Mouse (Mus musculus): ENCODE results near the gene Cxcl5.
"Not testable (repeated sequence)": the region's sequence is repeated elsewhere in the genome, so short reads cannot be mapped to it uniquely, and the experiment has no call there.

Gene Cxcl5

DNA sequence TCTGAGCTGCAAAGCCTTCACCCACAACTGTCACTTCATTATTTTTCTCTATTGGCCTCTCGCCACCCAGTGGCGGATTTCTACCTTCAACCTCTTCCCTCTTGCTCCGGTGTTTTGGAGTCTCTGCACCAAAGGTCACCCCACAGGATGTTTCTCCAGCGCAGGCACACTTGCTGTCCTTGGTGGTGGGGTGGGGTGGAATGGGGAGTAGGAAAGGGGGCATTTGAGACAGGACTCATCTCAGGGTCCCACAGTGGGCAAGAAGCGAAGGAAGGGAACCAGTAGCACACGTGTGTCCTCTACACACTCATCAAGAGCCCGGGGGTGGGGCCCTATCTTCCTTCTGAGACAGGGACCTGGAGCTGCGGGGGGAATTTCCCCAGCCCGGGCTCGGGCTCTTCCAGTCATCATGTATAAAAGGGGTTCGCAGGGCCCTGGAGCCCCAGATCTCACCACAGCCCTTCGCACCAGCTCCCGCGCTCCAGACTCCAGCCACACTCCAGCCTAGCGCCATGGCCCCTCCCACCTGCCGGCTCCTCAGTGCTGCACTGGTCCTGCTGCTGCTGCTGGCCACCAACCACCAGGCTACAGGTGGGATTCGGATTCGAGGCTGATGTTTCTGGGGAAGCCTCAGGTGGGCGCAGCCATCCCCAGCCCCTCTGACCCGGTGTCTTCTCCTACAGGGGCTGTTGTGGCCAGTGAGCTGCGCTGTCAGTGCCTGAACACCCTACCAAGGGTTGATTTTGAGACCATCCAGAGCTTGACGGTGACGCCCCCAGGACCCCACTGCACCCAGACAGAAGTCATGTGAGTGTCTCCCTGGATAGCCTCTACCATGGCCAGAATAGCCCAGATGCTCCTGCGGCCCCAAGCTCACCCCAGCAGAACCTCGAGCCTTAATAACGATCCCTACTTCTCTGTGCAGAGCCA is 26.8 kb downstream of the Cxcl5 start, which contains the start of gene Cxcl3:
Cxcl3 (plus strand) TSS at position 445 of the 930 bp plus-strand sequence.
- no peak for DNase-seq (ENCODE audit: low spot score)

DNA sequence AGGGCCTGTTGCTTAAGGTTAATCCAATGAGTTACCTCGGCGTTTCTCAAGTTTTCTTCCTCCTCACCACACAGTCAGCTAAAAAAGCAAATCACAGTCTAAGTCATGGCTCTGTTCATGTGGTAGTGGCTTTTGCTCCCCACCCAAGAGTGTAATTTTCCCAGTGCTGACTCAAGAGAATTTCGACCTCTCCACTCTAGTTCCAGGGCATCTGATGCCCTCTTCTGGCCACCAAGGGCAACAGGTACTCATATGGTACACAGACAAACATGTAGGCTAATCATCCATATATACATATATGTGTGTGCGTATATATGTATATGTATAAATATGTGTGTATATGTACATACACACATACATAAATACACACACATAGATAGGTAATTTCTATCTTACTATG is 29.0 kb downstream of the Cxcl5 start:
- no peak for DNase-seq (ENCODE audit: low spot score)

DNA sequence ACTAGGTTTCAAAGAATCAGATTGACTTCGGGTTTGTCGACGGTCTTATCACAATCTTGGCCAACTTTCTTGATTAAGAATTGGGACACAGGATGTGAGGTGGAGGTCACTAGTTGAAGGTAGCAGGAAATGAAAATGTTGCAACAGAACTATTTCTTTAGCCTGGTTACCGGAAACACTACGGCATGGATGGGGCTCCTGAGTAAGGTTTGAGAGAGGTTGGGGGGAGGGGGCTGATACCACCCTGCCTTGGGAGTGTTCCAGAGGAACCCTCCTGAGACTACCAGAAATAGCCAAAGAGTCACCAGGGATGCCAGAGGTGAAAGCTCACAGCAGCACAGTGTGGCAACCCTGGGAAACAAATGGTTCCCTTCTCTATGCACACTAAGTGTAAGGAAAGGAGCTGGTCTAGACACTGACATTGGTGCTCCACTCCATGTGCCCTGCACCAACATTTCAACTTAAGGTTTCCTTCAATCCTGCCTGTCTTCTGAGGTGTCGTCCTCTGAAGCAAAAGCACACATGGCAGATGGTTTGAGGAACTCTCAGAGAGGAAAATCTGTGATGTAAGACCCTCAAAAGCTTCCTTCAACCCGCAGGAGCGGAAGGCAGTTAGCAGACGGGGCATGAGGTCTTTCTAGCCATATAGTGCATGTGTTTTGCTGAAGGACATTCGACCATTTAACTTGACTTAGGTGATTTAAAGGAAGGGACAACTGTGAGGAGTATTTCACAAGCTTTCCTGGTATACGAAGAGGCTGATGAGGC is 30.3 kb downstream of the Cxcl5 start:
- DNase-seq (ENCODE audit: low spot score) = no peak

DNA sequence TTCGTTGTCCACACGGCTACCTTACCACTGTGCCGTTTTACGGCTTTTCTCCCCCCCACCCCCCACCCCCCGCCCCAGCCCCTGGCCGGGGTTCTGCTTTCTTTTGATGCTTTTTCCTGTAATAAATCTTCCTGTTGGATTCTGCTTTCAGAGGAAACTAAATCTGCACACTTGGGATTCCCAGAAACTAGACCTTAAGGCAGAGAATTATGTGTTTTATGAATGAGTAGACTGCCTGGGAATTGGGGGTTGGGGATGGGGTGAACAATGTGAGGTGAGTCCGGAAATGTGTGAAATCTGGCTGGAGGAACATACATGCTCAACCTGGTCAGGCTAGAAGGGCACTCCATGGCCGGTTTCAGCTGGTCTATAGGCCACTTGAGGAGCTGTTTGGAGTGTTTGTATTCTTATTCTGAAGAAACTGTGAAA is 30.9 kb downstream of the Cxcl5 start:
- DNase-seq (ENCODE audit: low spot score) = no peak

DNA sequence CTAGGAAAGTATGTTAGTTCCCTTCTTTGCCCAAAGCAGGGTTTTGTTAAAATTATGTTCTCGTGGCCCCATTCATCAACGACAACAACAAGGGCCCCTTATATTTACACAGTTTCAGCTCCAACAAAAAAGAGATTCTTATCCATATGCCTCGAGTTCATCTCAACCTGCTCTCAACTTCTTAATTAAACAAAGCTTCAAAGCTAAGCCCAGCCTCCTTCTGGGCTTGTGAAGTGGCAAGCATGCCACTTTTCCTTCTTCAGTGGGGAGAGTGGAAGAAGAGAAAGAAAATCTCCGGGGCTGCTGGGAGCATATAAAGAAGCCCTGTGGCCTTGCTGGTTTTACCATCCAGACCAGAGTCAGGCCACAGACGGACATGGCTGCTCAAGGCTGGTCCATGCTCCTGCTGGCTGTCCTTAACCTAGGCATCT is 35.0 kb downstream of the Cxcl5 start, which contains the start of gene Cxcl15:
Cxcl15 (plus strand) TSS at position 340 of the 431 bp plus-strand sequence.
- DNase-seq (ENCODE audit: low spot score) = no peak

DNA sequence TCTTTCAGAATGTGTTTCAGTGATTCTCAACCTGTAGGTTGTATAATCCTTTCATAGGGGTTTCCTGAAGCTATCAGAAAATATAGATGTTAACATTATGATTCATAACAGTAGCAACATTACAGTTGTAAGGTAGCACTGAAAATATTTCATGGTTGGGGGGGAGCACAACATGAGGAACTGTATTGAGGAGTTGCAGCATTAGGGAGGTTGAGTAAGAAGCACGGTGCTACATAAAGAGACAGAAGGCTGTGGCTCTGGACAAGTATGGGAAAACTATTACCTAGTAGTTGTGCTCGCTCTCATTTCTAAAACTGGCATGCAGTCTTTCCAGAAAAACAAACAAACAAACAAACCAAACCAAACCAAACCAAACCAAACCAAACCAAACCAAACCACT is 36.2 kb downstream of the Cxcl5 start:
- DNase-seq (ENCODE audit: low spot score) = not testable (repeated sequence)

DNA sequence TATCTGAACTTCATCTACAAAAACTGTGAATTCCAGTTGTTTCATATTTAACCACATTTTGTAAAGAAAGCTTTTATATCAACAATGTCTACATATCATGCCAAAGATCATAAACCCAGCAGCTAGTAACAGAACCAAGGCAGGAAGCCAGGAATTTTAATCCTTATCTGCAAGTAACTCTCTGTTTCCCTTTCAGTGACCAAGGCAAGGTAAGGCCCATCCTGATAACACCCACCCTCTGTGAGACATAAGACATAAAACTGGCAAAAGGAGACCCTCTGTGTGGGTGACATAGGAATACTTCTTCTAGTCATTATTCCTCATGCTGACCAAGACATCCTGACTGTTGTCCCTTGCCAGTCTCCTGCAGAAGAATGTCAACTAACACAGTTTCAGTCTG is 45.4 kb downstream of the Cxcl5 start:
- no peak for DNase-seq (ENCODE audit: low spot score)

DNA sequence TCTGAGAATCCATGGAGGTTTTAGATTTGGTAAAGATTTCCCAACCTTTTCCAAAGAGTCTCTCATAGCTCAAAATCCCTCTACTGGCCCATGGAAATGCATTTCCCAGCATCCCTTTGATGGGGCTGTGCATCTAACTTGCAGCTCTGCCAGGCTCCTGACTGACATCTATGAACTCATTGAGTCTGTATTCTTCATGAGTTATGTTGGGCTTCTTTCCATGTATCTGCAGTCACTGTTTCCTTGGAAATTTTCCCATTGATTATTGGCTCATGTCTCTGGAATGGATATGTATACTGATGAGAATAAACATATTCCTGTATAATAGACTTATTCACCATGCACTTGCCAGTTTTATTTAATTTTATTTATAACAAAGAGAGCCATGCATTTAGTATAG is 46.9 kb downstream of the Cxcl5 start:
- DNase-seq (ENCODE audit: low spot score) = no peak

DNA sequence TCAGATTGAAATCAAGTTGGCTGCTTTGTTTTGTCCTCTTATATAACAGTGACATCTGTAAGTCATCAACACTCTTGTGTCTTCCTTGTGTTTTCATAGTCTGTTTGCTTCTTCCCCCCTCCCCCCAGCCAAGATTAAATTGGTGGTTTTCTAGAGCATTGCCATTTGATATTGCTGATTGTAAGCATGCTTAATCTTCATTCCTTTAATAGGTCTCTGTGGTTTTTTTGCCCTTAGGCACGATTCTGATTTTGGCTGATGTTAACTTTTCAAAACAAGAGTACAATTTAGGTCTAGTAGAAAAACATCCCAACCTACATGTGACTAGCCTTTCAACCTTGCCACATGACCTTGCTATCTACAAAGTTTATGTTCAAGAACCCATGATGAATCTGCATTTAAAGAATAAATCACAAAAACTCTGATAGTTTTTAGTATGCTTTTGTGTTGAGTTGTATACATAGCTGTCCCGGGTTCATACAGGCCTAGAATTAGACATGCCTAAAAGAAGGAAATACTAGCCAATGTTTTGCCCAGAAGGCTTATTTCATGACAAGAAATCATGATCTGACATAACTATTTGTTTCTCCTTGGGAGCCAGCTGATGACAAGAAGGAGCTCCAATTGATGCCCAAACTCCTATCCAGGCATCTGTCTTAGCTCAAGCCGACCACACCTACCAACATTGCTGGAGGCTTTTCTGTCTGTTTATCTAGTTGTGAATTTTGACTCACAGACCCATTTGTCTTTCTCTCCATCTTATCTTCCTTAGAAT is 48.2 kb downstream of the Cxcl5 start:
- DNase-seq (ENCODE audit: low spot score) = no peak
